Mouse (Mus musculus): ENCODE results near the gene Eef1akmt2.

DNA sequence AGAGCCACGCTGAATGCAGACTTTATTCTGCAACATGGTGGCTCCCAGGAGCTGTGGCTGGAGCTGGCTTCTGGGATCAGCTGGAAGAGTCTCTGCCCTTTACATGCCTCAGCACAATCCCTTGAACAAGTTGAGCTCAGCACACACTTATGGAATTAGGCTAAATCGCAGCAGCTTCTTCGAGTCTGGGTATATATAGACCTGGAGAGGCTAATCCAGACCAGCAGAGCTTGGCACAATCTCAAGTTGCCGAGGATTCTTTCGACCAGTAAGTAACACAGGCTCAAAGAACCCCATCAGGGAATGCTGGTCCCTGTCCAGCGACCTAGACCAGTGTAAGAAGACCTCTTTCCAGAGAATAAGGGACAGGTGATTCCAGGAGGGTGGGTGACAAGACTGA, 70.6 kb downstream of the Eef1akmt2 start:
- TF ChIP-seq CTCF (IDR thresholded peaks at IDR 0.05; ENCODE audit: control insufficient read depth, insufficient read depth, low read length) (no peak), POLR2A (IDR thresholded peaks at IDR 0.05; ENCODE audit: borderline replicate concordance, control insufficient read depth, low read depth, low read length) (no peak)
